Mouse (Mus musculus) spleen, postnatal 14 days (tissue): ENCODE data around the gene Lhcgr.
"Not testable (repeated sequence)": the region's sequence is repeated elsewhere in the genome, so short reads cannot be mapped to it uniquely, and the experiment has no call there.

Experiments used
- DNase-seq, 2 experiments: peaks; one replicate each; pipeline ENCODE4 v3.0.0; 2021 to 2022; ENCODE audit warnings: low spot score in 2 of 2

The Lhcgr gene

DNA sequence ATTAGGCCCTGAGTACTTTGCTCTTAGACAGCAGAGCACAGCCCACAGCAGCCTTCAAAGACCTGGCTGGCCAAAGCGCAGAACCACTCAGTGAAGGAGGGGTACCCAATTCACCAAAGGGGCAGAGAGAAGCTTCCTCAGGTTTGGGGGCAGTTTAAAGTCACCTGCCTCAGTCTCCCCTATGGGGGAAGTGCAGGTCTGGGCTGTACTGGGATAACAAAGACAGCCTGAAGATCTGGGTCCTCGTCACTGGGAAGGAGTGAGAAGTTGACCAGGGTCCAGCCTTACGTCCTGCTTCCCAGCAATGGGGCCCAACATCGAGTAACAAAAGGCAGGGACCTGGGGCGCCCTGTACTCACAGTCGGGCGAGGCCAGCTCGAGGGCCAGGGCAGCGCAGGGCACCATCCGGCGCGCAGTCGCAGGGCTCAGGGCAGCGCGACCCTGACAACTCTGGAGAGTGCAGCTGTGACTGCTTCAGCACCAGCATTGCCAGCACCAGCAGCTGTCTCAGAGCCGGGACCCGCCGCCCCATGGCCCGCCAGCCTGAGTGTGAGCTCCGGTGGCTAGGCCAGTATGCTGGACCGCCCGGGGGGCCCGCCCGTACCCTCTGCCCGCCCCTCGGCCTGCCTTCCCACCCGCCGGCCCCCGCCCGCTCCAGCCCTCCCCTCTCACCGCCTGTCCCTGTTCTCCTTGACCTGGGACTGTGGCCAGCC is at the start of gene Lhcgr:
Gene Lhcgr (minus strand): TSS at position 551 of the 713 bp plus-strand sequence.
- no peak for DNase-seq

DNA sequence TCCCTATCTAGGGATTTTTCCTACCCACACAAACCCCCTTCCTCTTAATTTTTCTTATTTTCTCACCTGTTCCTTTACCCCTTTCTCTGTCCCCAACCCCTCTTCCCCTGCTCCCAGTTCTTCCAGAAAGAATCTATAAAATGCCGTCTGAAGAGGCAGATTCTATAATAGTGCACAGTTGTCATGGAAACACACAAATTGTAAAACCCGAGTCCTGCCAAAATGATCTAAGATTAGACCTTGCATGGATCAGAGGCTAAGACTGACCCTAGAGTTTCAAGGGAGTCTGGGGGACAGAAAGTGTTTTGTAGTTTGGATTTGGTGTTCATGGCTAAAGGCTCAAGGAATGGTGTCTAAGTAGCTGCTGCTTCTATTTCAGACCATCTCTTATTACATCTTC is 25.8 kb upstream of the Lhcgr start:
- no peak for DNase-seq

- DNase-seq, result not testable (repeated sequence)
These were observed 21.2 kb upstream of the Lhcgr start for GRCm38 (mm10) chr17:88812943-88813342.

GRCm38 (mm10) chr17:88810807-88811206 is 19.0 kb upstream of the Lhcgr start:
- DNase-seq, result no peak

GRCm38 (mm10) chr17:88806421-88806820 is 14.6 kb upstream of the Lhcgr start:
- DNase-seq, result no peak

- DNase-seq, result no peak
These were observed 11.7 kb upstream of the Lhcgr start for GRCm38 (mm10) chr17:88803441-88803840.

- no peak for DNase-seq
These were observed 1.1 kb downstream of the Lhcgr start for GRCm38 (mm10) chr17:88790680-88791079.

GRCm38 (mm10) chr17:88788392-88788791 is 3.4 kb downstream of the Lhcgr start:
- no peak for DNase-seq

DNA sequence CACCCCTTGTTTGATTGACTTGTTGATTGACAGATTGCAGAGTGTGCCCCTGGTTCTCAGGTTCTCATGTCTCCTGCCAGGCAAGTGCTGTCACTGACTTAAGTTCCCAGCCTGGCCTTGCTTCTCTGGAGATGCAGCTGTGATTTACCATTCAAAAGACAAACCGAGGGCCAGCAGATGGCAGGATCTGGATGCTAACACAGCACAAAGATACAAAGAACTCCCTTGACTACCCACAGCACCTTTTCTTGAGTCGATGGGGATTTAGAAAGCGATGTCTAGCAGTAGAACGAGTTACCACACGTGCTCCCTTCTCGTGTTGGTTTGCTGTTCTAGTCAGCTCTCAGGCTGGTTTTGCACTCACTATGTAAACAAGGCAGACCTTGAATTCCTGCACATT is 4.9 kb downstream of the Lhcgr start:
- no peak for DNase-seq

DNA sequence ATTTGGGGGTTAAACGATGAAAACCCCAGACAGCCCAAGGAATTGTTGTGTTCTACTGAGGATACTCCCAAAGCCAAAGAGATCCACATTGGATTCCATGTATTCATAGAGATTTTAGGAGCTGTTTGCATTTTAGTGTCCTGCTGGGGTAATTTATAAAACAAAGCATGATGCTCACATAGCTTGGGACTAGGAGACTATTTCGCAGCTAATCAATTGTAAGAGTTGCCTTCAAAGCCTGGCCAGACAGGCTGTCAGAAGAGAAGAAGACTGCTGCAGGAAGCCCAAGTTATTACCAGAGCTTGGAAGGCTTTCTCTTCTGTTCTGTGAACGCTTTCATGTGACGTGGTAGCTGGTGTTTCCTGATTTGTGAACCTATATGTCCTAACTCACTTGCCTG is 5.4 kb downstream of the Lhcgr start:
- DNase-seq, result no peak

DNA sequence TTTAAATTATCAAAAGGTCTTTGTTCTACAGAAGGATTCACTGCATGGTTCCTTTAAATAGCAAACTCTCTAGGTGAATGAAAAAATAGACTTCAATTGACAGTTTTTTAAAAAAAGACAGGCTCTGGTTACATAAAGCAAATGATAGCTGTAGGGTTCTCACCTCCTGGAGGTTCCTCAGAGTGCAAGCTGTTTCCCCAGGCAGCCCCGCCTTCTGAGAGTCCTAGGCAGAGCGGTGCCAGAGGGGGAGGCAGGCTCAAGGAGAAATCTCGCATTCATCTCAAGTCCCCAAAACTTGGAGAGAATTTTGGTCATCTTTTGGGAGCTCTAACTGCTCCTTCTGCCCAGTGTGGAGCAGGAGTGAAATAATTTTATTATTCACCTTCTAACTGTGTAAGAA is 12.6 kb downstream of the Lhcgr start:
- DNase-seq, result no peak

DNA sequence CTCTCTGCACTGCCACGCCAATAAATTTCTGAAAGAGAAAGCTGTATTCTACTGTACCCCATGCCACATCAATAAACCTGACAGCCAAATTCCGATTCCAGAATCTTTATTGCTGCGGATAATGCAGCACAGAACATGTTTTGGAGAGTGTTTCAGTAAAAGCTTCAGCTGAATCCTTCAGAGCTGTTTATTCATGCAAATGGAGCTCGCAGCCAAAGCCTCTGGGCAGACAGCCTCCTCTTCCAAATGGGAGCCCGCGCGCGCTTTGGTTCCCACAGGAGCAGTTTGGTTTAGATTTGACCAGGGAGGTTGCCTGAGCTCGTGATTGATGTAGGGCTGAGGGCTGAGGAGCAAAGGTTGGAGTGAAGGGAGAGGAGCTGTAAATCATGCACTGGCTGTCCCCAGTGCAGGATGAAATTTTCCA is 17.7 kb downstream of the Lhcgr start:
- no peak for DNase-seq

GRCm38 (mm10) chr17:88770081-88770480 is 21.7 kb downstream of the Lhcgr start:
- DNase-seq, result no peak

- DNase-seq, result no peak
These were observed 22.4 kb downstream of the Lhcgr start for GRCm38 (mm10) chr17:88769283-88769859.

- DNase-seq, result no peak
These were observed 24.9 kb downstream of the Lhcgr start for GRCm38 (mm10) chr17:88766857-88767256.

DNA sequence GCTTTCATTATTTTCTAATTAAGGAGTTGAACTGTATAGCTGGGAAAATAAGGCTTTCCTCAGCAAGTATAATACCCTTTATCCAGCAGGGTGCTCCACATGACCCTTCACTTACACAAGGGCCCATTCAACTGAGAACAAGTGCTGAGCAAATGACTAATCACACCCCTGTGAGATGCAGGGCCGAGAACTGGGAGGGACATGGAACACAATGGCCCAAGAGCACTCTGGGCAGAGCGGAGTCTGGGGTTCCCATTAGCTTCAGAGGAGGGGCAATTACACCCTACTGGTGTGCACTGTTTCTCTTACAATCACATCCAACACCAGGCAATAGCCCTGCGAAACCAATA is 27.7 kb downstream of the Lhcgr start:
- DNase-seq, result no peak

GRCm38 (mm10) chr17:88763396-88764135 is 28.2 kb downstream of the Lhcgr start:
- no peak for DNase-seq

DNA sequence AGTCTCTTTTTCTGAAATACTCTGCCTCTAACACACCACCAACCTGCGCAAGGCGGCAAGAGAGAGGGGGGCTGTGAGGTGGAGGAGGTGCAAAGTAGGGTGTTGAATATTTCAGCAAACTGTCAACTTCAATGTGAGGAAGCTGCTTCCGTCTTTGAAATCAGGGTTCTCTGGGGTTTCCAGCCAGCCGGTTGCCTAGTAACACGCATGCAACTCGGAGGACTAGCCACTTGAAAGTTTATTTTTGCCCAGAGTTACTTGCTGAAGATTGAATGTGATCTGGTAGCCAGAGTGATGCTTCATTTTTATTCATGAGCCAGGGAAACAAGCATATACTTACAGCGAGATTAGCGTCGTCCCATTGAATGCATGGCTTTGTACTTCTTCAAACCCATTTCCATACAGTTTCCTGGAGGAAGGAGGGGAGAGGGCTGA is 33.8 kb downstream of the Lhcgr start:
- DNase-seq, result no peak

DNA sequence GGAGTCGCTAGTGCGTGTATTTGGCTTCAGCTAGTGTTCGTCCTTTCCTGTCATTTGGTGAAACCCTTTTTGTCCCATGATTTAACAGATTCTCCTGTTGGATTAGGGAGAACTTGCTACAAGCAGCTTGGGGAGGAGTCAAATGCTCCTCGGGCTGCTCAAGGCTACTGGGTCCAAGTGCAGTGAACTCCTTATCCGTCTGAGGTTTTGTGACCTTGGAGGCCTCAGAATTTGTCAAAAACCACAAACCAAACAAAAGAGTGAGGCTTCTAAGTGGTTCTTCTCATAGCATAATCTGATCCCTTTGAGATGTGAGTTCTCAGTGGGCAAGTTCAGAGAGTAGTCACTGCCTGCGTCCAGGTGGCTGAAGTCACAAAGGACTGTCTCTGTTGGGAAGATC is 36.0 kb downstream of the Lhcgr start:
- DNase-seq, result no peak

GRCm38 (mm10) chr17:88753472-88753857 is 38.3 kb downstream of the Lhcgr start:
- DNase-seq, result no peak

DNA sequence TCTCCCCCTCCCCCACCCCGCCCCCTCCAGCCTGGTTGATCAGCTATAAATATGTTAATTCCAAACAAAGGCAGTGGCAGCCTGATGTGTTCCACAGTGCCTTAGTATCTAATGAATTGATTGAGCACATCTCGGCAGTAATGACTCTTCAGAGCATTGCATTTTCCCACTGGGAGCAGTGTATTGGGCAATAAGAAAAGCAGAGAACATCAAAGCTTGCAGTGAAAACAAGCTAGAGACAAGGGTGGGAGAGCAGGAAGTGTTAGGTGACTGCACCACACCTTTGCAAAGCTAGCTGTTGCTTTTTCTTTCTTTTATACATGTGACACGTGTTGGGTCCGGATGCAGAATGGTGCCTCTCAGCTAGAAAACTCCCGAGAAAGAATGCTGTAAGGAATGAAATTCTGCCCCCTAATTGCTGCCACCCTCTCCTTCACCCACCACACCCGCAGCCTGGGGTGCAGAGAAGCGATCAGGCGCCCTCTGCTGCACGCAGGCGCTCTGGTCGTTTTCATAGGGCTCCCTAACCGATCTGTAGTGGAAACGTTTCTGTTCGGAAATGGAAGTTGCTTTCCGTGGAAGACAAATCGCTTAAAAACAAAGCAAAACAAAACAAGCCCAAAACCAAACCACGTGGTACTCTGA is 38.8 kb downstream of the Lhcgr start:
- DNase-seq, result no peak

DNA sequence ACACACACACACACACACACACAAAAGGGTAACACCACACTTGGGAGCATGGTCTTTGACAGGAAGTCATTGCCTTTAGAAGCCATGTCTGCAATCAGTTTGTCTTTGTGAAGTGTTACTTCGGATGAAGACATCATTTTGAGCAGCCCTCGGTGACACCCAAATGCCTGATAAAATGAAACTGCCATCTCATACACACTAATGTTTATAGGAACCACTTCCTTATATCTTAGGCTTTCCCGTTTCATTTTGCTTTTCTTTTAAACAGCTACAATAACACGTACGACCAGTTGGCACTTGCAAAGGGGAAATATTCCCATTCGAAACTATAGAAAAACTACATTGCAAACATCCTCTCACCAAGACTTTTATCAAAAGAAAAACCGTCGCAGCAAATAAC is 42.1 kb downstream of the Lhcgr start:
- no peak for DNase-seq

- DNase-seq, result no peak
These were observed 85.5 kb downstream of the Lhcgr start for GRCm38 (mm10) chr17:88706231-88706649.
